Mouse (Mus musculus) bone marrow macrophage, adult 2 months (primary cell): ENCODE data around the gene Batf2.

Source experiments
- CTCF ChIP-seq: IDR thresholded peaks from 2 replicates; pipeline ENCODE4 v1.5.1; 2012; ENCODE audit warnings: low read depth, mild to moderate bottlenecking, low read length, moderate library complexity
- POLR2A ChIP-seq: IDR thresholded peaks from 2 replicates; pipeline ENCODE4 v1.6.1; 2012; ENCODE audit warnings: mild to moderate bottlenecking, low read depth, low read length, borderline replicate concordance

GRCm38 (mm10) chr19:6140678-6141393 is at the start of gene Batf2:
- TF ChIP-seq POLR2A (no peak), CTCF (no peak; the same call in 1 of the 2 replicates)
